Mouse (Mus musculus) gastrocnemius, adult 8-10 months (tissue): ENCODE measurements around the gene Tmbim1. TPM values are rescaled to one million over a fixed set of nuclear protein-coding genes. Genes with fewer than 3 reads are reported as not detected.

Source experiments
- DNase-seq, 2 experiments: peaks; one replicate each; pipeline ENCODE4 v3.0.0; 2022; ENCODE audit warnings: low spot score in 2 of 2
- total RNA-seq, 4 experiments: library from RNA; stranded (reverse); gene quantifications; 2 replicates each; pipeline ENCODE4 v1.2.4; 2022

Gene Tmbim1
- total RNA-seq, 4 experiments from 2014 or later, result 31.3 to 38.1 (median 32.9) TPM

DNA sequence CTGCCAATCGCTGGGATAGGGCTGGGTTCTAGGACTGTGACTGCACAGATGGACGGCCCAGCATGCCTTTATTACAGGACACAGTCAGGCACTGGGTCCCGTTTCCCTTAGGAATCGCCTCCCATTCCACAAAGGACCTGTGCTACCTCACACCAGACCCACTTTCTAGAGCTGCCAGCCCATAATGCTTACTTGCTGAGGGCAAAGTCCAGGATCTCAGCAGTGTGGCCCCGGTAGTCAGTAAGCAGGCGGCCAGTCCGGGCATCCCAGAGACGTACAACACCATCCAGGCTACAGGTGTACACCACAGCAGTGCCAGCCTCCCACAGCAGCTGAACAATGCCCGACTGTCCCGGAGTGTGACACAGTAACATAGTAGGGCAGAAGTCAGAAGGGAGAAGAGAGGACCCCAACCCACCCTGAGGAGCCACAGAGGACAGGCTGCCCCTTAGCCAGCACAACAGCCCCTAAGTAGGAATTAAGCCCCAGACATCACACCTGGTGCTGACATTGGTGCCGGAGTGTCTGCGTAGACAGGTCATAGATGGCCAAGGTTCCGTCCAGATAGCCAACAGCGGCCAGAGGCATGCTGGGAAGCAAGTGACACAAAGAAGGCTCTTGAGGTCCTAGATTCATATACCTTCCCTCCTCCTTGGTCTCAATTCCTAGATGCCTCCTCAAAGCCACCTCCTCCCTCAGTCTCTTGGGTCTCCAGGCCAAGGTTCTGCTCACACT is 24.7 kb downstream of the Tmbim1 start:
- DNase-seq, result no peak

DNA sequence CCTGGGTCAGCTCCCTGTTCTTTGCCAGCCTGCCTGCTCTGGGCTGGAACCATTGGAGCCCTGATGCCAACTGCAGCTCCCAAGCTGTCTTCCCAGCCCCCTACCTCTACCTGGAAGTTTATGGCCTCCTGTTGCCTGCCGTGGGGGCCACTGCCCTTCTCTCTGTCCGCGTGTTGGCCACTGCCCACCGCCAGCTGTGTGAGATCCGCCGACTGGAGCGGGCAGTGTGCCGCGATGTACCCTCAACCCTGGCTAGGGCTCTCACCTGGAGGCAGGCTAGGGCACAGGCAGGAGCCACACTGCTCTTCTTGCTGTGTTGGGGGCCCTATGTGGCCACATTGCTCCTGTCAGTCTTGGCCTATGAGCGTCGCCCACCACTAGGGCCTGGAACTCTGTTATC is 26.4 kb downstream of the Tmbim1 start:
- DNase-seq, result no peak

DNA sequence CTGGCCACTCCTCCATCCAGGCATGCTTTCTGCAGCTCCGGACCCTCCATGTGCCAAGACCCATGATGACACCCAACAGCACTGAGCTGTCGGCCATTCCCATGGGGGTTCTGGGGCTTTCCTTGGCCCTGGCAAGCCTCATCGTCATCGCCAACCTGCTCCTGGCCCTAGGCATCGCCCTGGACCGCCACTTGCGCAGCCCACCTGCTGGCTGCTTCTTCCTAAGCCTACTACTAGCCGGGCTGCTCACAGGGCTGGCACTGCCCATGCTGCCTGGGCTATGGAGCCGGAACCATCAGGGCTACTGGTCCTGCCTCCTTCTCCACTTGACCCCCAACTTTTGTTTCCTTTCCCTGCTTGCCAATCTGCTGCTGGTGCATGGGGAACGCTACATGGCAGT is 26.9 kb downstream of the Tmbim1 start, which contains the start of gene Gpbar1:
Gene Gpbar1 (plus strand): TSS at position 13 of the 400 bp plus-strand sequence.
- DNase-seq, result no peak

DNA sequence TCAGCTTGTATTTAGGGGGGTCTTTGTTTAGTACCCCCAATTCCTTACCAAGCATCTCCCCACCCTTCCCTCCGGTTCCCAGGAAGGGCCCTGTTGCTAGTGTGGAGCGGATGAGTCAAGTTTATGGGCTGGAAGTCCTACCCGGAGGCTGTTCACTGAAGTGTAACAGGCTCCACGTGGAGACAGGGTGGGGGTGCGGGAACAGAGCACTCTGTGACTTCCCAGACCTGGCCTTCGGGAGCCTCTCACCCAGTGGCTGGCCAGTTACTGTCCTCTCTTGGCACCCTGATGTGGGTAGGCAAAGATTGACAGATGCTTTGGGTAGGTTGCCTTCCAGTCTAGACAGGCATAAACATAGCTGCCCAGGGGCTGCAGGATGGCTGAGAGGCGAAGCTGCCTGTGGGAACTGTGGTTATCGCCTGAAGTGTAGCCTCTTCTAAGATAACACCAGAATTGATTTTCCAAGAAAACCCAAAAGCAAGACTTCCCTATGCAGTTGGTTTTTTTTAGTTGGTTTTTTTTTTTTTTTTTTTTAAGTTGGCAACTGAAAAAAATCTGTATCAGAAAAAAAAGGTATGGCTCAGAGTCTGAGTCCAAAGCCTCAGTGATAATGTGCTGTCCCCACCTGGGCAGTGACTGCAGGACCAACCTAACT is 27.4 kb downstream of the Tmbim1 start:
- no peak for DNase-seq

DNA sequence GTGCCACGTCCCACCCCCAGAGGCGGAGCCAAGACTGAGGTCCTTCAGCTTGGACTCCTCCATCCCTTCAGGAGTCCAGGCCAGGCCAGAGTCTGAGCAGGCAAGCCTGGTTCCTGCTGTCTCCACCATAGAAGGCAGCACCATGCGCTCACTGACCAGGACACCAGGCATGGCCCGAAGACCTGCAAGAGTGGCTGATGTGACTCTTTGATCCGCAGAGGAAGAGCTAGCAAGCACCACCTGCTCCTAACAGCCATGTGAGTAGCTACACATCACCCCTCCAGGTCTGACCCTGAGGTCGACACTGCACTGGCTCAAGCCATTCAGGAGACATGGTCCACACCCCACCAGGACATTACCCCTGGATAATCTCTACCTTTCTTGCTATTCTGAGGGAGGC is 28.4 kb downstream of the Tmbim1 start:
- no peak for DNase-seq

DNA sequence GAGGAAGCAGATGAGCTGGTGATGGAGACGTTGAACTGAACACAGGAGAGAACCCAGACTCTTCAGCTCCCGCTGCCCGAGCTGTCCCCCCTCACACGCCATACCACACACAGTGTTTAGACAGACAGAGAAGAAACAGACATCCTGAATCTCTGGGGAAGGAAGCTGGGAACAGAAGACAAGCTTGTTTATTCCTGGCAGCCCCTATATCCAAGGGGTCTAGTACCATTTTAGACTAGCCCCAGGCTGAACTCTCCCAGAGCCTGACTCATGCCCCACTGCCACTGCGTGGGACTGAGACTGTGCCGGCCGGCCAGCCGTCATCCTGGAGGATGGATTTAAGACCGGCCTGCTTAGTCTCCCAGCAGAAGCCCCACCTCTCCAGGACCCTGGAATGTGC is 30.4 kb downstream of the Tmbim1 start:
- DNase-seq, result no peak

DNA sequence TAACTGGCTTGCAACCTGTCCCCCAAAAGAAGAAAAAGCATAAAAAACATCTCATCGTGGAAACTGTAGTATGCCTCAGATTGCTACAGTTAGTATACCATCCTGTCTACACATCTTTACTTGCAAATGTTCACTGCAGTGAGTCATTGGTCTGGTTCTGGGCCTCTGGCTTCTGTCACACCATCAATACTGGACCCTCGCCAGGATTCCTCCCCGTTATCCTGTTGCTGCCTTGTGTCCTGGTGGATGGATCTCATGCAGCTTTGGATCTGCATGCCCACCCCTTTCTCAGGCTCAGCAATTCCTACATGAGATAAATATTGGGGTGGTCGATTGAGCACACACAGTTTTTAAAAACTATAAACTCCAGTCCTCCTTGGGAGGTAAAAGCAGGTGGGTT is 33.8 kb downstream of the Tmbim1 start:
- DNase-seq, result no peak

DNA sequence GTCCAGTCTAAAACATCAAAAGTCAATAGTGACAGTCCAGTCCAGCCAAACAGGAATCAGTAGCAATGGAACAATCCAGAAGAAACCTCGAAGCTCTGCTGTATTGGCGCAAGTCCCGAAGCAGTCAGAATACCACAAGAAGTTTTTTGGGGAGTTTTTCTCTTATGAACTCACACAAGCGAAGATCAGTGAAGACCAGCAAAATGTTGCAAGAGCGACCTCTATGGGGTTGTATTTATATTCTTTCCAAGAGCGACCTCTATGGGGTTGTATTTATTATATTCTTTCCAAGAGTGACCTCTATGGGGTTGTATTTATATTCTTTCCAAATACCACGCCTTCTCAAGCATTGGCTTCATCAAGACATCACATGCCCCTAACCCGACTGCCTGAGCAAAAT is 36.7 kb downstream of the Tmbim1 start:
- DNase-seq, result no peak

DNA sequence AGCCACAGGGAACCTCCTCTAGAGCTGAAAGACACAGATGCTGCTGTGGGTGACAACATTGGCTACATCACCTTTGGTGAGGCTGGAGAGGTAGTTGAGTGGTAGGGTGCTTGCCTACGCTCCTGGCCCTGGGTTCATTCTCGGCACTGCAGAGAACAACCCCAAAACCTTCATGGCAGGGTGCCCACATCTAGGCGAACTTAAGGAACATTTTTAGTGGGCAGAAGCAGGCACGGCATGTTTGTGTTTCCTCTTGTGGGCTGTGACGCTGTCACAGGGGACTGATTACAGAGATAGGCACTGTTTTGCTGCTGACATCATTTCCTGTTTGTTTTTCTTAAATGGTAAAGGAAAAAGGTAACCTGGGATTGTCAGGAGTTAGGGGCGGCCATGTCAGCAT is 42.9 kb downstream of the Tmbim1 start:
- no peak for DNase-seq

DNA sequence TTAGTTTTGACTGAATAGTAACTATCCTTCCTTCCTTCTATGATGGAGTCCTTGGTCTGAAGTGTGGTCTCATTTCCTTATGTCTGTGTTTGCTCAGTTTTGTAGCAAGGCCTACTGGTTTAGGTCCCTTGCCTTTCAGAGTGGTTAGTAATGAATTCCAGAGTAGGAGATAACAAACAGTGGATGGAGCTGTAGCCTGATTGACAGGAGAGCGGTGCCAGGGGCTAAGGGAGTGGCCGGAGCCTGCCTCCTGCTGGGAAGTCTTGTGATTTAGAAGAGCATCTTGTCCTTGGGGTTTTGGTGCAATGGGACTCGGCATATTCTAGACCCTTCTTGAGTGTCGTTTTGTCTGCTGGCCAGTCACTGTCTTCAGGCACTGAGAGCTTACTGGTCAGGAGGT is 48.6 kb downstream of the Tmbim1 start:
- DNase-seq, result no peak

DNA sequence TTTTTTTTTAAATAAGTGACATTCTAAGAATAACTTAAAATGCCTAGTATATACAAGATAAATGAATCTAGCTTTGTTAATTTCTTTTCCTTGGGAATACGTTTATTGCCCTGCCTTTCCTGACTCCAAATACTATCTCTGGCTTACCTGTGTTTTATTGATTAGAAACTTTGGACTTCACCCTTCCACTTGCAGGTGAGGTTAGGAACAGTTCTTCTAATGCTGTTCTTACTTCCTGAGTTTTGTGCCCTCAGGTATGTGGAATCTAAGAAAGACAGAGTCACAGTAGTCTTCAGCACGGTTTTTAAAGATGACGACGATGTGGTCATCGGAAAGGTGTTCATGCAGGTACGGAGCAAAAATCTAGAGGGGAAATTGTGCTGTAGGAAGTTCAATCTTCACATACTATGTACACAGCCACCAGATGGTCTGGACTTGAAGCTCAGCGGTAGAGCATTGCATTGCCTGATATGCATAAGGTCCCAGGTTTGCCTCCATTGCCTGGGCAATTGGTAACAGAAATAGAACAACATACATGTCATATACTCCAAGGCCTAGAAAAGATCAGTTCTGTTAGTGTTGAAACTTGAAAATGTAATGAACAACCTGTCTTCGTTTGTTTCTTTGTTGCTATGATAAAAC is 49.6 kb downstream of the Tmbim1 start:
- DNase-seq, result no peak

DNA sequence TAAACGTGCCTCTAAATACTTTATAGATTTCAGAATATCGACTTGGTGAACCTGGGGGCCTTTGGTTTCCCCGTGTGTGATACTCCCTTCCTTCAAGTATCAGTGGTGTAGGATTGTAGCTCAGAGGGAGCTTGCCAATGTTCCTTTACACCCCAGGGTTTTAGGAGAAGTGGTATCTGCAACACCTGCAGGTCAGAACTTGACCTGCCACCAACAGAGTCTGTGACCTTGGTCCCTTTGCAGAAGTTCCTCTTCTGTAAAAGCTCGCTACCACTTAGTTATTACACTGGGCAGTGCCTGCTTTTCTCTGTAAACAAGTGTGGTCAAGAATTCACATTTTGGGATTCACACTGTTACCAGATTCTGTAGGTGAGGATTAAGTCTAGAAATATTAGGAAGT is 55.3 kb downstream of the Tmbim1 start:
- no peak for DNase-seq

DNA sequence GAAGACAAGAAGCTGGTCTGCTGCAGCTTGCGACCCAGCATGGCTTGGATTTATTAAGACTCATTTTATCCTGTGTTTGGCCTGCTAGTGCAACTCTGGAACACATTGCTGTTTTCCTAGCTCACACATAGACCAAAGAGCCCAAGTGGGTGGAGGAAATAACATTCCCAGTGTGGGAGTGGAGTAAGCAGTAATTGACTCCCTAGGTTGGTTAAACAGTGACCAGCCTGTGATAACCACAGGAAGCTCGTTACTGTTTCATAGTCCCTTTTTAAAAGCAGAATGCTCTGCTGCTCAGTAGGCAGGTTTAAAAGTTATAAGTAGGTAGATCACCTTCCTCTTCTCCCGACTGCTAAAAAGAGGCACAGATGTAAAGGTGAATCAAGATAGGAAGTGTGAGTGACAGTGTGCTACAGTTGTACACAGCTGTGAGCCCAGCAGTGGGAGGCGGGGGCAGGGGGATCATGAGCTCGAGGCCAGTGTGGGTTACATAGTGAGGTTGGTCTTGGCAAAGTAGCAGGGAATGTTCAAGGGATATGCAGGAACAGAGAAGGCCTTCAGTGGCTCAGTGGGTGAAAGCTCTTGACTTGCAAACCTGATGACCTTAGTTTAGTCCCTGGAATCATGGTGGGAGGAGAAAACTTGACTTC is 56.0 kb downstream of the Tmbim1 start:
- DNase-seq, result no peak

DNA sequence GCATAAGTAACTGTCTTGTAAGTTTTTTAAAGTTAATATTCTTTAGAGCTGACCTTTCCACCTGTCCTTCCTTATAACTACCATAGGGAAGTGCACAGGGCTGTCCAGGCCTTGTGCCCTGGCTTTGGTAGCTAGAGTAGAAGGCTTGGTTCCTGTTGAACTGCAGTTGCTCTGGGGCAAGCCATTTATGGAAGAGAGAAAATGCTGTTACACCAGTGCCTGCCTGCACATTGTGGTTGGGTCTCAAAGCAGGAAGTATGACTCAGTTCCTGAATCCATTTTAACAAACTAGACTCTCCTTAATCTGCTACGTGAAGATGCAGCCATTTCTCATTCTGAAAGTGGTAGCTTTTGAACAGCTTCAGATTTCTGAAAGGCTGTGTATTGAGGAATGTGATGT is 56.6 kb downstream of the Tmbim1 start:
- peak in 1 of 2 experiments; percentile 4 for DNase-seq

DNA sequence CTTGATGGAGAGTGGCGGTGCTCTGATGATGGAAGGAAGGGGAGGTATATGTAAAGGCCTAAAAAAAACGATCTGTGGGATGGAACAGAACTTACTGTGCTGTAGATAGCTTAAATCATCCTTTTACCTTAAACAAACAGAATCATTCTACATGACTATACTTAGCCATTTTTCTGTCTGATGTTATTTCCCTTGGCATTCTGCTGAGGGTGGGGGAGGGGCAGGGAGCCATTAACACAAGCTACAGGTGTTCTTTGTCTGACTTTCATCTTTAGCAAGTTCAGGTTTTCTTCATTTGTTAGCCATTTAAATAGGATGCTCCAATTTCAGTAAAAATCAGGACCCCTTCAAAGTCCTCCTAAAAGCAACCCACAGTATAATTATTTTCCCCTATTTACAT is 59.9 kb downstream of the Tmbim1 start:
- no peak for DNase-seq

DNA sequence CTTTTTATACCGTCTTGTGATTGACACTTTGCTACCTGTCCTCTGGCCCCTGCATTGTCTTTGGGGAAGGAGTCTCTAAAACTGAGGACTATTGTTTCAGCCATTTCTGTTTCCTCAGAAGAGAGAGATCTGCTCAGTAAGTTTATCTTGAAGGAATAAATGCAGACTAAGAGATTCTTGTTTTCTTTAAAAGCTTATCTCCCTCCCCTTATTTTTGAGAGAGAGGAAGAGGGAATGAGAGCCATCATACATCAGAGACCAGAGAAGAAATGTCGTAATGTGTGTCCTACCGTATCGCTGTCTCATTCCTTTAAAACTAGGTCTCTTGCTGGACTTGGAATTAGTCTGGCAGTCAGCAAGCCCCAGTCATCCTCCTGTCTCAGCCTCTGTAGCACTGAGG is 64.6 kb downstream of the Tmbim1 start:
- DNase-seq, result no peak

DNA sequence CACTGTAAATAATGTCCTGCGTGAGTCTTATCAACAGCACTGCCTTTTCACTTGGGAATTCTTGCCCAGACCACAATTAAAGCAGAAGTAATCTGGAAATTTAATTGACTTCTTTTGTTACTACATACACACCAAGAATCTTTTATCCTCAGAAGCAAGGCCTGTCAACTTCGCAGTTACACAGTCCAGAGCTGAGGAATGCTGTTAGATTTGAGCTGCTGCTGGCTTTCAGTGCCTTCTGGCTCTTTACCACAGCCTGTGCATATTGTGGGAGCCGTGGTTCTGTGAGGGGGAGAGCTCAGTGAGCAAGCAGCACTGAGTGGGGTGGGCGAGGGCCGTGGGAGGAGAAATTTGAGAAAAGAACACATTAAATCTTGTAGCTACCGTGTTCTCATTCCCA is 65.1 kb downstream of the Tmbim1 start:
- DNase-seq, result no peak

DNA sequence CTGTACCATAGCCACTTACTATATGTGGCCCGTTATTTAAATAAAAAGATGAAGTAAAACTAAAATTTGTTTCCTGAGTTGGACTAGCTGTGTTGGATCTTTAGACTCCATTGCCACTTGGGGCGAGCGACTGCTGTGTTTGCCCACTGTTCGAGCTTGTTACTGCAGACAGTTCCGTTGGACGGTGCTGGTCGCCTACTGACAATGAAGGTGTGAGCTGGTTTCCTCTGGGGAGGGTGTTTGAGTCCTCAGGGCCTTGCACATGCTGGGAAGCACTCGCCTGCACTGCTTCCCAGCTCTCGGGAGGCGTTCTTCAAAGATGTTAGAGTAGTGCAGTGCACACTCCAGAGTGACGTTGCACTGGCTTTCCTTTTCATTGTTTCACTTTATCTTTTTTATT is 65.8 kb downstream of the Tmbim1 start:
- DNase-seq, result no peak

DNA sequence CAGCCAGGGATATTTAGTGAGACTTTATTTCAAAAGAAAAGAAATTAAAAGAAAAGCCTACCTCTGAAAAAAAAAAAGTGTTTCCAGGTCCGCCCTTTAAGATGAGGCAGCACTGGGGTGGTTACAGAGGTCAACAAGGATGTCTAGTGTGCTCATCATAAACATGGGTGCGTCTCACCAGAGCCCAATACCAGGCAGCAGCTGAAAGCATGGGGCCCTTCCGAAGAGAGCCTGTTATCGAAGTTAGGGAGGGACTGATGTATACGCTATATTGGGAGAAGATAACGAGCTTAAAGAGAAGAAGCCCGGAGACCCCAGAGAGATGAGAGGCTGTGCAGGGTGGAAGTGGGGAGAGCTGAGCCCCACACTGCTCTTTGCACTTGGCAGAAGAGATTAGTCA is 66.3 kb downstream of the Tmbim1 start:
- DNase-seq, result no peak
